Mouse (Mus musculus) frontal cortex, postnatal 25 days (tissue): ENCODE data around the gene Vcan.

Source experiments
- DNase-seq, 2 experiments: peaks; one replicate each; pipeline ENCODE4 v3.0.0; 2022; ENCODE audit warnings: low spot score in 2 of 2

Gene Vcan

GRCm38 (mm10) chr13:89726492-89726891, 15.8 kb downstream of the Vcan start:
- DNase-seq, result no peak

- DNase-seq, result no peak
Observed at GRCm38 (mm10) chr13:89720497-89720896, 21.8 kb downstream of the Vcan start.

- DNase-seq, result no peak
Observed at GRCm38 (mm10) chr13:89709497-89710201, 32.7 kb downstream of the Vcan start.

GRCm38 (mm10) chr13:89708151-89708927, 34.0 kb downstream of the Vcan start:
- no peak for DNase-seq

GRCm38 (mm10) chr13:89702395-89702794, 39.9 kb downstream of the Vcan start:
- no peak for DNase-seq

- DNase-seq, result no peak
Observed at GRCm38 (mm10) chr13:89699998-89700555, 42.2 kb downstream of the Vcan start.

- DNase-seq, result no peak
Observed at GRCm38 (mm10) chr13:89692597-89692996, 49.7 kb downstream of the Vcan start.

GRCm38 (mm10) chr13:89683490-89683889, 58.8 kb downstream of the Vcan start:
- DNase-seq, result no peak

GRCm38 (mm10) chr13:89682254-89682653, 60.1 kb downstream of the Vcan start:
- DNase-seq, result no peak

GRCm38 (mm10) chr13:89679756-89680155, 62.6 kb downstream of the Vcan start:
- no peak for DNase-seq

- DNase-seq, result no peak
Observed at GRCm38 (mm10) chr13:89670505-89670904, 71.8 kb downstream of the Vcan start.

- DNase-seq, result no peak
Observed at GRCm38 (mm10) chr13:89668981-89669880, 73.1 kb downstream of the Vcan start.

GRCm38 (mm10) chr13:89668069-89668468, 74.2 kb downstream of the Vcan start:
- DNase-seq, result no peak

- DNase-seq, result no peak
Observed at GRCm38 (mm10) chr13:89661688-89662087, 80.6 kb downstream of the Vcan start.

GRCm38 (mm10) chr13:89657046-89657445, 85.3 kb downstream of the Vcan start:
- DNase-seq, result no peak

- DNase-seq, result no peak
Observed at GRCm38 (mm10) chr13:89653279-89653678, 89.0 kb downstream of the Vcan start.

- no peak for DNase-seq
Observed at GRCm38 (mm10) chr13:89652773-89653172, 89.5 kb downstream of the Vcan start.

GRCm38 (mm10) chr13:89645589-89645988, 96.7 kb downstream of the Vcan start:
- no peak for DNase-seq

- DNase-seq, result no peak
Observed at GRCm38 (mm10) chr13:89637012-89637411, 105.3 kb downstream of the Vcan start.

GRCm38 (mm10) chr13:89634137-89634683, 108.1 kb downstream of the Vcan start:
- no peak for DNase-seq

GRCm38 (mm10) chr13:89619064-89619463, 123.2 kb downstream of the Vcan start:
- DNase-seq, result no peak

GRCm38 (mm10) chr13:89607399-89607798, 134.9 kb downstream of the Vcan start:
- DNase-seq, result no peak
